Mouse (Mus musculus): Measurements from ENCODE around the gene Mrps17. TPM values are rescaled to one million over a fixed set of nuclear protein-coding genes. Genes with fewer than 3 reads are reported as not detected.

Mrps17 gene
- 77.7 and 82.6 TPM in 2 replicates for polyA plus RNA-seq (2012; rRNA removed; ENCODE audit: low replicate concordance)

DNA sequence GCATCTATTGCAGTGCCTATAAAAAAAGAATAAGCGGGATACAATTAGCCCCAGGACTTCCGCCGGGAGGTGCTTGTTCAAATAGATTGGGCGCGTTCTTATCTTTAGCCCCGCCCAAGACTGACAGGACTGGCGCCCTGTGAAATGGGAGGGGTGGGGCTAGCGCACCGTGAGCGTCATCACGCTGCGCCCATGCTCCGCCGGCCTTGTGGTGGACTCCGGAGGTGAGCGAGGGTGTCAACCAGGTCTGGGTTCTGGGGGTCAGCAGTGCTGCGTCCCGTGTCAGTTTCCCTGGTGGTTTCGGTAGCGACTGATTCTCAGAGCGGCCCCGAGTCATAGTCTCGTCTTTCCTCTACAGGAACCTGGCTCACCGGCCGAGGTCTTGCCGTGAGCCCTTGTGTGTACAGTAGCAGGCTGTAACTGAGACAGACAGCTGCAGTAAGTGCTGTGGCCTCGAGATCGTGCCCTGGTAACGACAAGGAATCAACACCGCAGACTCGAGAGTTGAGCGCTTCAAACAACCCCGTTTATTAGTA is at the start of gene Mrps17:
Gene Mrps17 (plus strand): TSS at position 172 of the 536 bp plus-strand sequence.

DNA sequence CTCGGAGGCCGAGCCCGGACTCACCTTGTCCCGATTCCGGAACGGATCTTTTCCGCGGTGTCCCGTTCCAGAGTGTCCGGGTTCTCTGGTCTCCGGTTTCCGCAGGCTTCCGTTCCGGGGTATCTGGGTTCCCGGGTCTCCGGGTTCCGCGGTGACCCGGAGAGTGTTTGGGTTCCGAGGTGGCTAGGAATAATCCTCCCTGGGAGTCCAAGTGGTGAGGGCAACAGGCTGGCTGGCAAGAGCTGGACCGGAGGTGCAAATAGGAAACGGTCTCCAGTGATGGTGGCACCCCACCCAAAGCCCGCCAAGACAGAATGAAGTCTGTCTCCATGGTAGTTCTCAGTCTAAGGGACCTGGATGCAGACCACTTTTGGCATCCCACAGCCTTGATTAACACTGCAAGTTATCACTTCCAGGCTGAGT is 45.2 kb upstream of the Mrps17 start, which contains the start of gene Zfp11:
Gene Zfp11 (minus strand): TSS at position 64 of the 423 bp plus-strand sequence.

DNA sequence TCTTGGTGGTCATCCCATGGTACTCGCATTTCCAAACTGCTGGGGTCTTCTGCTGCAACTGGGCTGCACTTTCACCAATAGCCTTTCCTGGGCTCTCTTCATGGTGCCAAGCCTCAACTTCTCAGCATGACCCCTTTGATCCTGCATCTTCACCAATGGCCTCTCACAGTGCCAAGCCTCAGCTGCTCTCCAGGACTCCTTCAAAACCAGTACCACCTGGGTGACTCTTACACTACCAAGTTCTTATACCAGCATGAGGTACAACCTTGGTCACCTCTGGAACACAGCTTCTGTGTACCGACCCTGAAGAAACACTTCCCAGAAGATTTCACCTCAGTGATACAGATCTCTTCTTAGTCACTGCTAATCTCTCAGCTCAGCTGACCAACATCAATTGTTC is 6.9 kb upstream of the Mrps17 start, which contains the start of gene Sept14:
Gene Sept14 (minus strand): TSS at position 101 of the 400 bp plus-strand sequence.

DNA sequence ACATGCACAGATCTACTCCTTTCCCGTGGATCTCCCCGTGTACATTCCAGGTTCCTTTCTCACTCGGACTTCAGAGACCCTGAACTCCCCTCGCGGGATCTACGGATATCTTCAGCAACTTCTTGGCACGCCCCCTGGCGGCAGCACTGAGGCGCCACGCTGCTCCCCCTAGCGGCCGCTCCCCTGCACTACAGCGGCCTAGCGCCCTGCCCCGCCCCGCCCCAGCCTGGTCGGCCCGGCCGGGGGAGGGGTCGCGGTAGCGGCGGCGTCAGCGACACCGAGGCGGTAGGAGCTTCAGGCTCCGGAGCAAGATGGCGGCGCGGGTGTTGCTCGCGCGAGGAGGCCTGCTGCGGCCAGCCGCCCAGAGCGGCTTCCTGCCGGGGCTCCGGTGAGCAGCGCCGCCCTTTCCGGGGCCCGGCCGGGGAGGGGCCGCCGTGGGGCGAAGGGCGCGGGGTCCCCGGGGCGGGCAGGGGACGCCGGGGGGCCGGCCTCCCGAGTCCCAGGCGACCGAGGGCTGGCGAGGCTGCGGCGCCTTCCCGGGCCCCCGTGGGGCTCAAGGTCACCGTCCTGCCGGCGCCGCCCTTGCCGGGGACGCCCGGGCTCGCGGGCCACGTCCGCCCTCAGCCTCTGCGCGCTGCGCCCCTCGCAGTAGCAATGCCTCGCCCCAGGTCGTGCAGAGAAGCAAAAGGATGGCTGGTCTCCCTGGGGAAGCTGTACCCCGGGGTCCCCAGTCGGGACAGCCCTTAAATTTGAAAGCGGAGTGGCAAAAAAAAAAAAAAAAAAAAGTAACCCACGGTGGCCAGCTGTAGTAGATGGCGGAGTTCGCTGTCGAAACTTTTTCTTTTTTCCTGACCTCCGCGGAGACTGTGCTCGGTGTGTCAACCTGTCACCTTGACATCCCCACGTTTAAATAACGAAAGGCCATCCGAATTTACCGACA is 9.8 kb downstream of the Mrps17 start, which contains the start of gene Nipsnap2:
Gene Nipsnap2 (plus strand): TSS at position 230 of the 940 bp plus-strand sequence.

Other genes with a start within 250 kb of the Mrps17 start
- gene Sfswap, start 214.3 kb upstream of the Mrps17 start, polyA plus RNA-seq (2012; rRNA removed; ENCODE audit: low replicate concordance): 54.1 and 97.3 TPM in 2 replicates
- 2.6 and 19.3 TPM in 2 replicates for gene Mmp17, start 131.3 kb upstream of the Mrps17 start, polyA plus RNA-seq (2012; rRNA removed; ENCODE audit: low replicate concordance)
- 1.8 and 3.4 TPM in 2 replicates for gene Zfp11, start 45.4 kb upstream of the Mrps17 start, polyA plus RNA-seq (2012; rRNA removed; ENCODE audit: low replicate concordance)
- gene Sept14, start 7.0 kb upstream of the Mrps17 start, polyA plus RNA-seq (2012; rRNA removed; ENCODE audit: low replicate concordance): 0.08 TPM in 1 of 2 replicates, not detected in the other
- gene Nipsnap2, start 9.6 kb downstream of the Mrps17 start, polyA plus RNA-seq (2012; rRNA removed; ENCODE audit: low replicate concordance): 69.3 and 71.8 TPM in 2 replicates
- 34.1 and 50.3 TPM in 2 replicates for gene Psph, start 72.0 kb downstream of the Mrps17 start, polyA plus RNA-seq (2012; rRNA removed; ENCODE audit: low replicate concordance)
- gene Sumf2, start 131.5 kb downstream of the Mrps17 start, polyA plus RNA-seq (2012; rRNA removed; ENCODE audit: low replicate concordance): 32.7 and 39.2 TPM in 2 replicates
- 849 and 1,319 TPM in 2 replicates for gene Chchd2, start 172.0 kb downstream of the Mrps17 start, polyA plus RNA-seq (2012; rRNA removed; ENCODE audit: low replicate concordance)
- 1.2 and 5.0 TPM in 2 replicates for gene Zbed5, start 180.2 kb downstream of the Mrps17 start, polyA plus RNA-seq (2012; rRNA removed; ENCODE audit: low replicate concordance)
- gene Phkg1, start 183.1 kb downstream of the Mrps17 start, polyA plus RNA-seq (2012; rRNA removed; ENCODE audit: low replicate concordance): 10.4 and 17.3 TPM in 2 replicates
- gene Nupr1l, start 193.0 kb downstream of the Mrps17 start, polyA plus RNA-seq (2012; rRNA removed; ENCODE audit: low replicate concordance): 5.1 TPM in 2 replicates
- 31.3 and 47.5 TPM in 2 replicates for gene Vkorc1l1, start 226.5 kb downstream of the Mrps17 start, polyA plus RNA-seq (2012; rRNA removed; ENCODE audit: low replicate concordance)

All from subcutaneous adipose tissue, adult 2 months (tissue).